Mouse (Mus musculus) neural tube, embryonic 13.5 days (tissue): ENCODE results near the gene Celsr2. TPM values are rescaled to one million over a fixed set of nuclear protein-coding genes. Genes with fewer than 3 reads are reported as not detected.

Experiments used
- ATAC-seq: fragments of 200-750 bp; cut with Nextera tagmentation; 2 replicates; pipeline ENCODE4 v1.8.0; 2017; ENCODE audit warnings: low read depth, mild to moderate bottlenecking, moderate TSS enrichment, moderate library complexity
- H3K27ac ChIP-seq: fragments of 300-500 bp; sonication (generic); replicated peaks from 2 replicates; pipeline ENCODE4 v1.5.1; 2015; ENCODE audit warnings: moderate library complexity, mild to moderate bottlenecking, inconsistent platforms
- H3K27me3 ChIP-seq: fragments of 300-500 bp; sonication (generic); 2 replicates; pipeline ENCODE4 v1.6.1; 2015; ENCODE audit warnings: mild to moderate bottlenecking, inconsistent platforms
- H3K36me3 ChIP-seq: fragments of 300-500 bp; sonication (generic); 2 replicates; pipeline ENCODE4 v1.6.1; 2015; ENCODE audit warnings: mild to moderate bottlenecking, inconsistent platforms
- H3K4me1 ChIP-seq: fragments of 300-500 bp; sonication (generic); replicated peaks from 2 replicates; pipeline ENCODE4 v1.6.1; 2015; ENCODE audit warnings: inconsistent platforms
- H3K4me2 ChIP-seq: fragments of 300-500 bp; sonication (generic); 2 replicates; pipeline ENCODE4 v1.6.1; 2015; ENCODE audit warnings: inconsistent platforms, mild to moderate bottlenecking, moderate library complexity
- H3K4me3 ChIP-seq: fragments of 300-500 bp; sonication (generic); 2 replicates; pipeline ENCODE4 v1.5.1; 2015; ENCODE audit warnings: mild to moderate bottlenecking, inconsistent platforms
- H3K9ac ChIP-seq: fragments of 300-500 bp; sonication (generic); 2 replicates; pipeline ENCODE4 v1.6.1; 2015; ENCODE audit warnings: moderate library complexity, mild to moderate bottlenecking, inconsistent platforms
- H3K9me3 ChIP-seq: fragments of 300-500 bp; sonication (generic); 2 replicates; pipeline ENCODE4 v1.6.1; 2016; ENCODE audit warnings: inconsistent platforms
- WGBS: fragments of 180-500 bp; shearing (Covaris S2); methylation state at CpG from one replicate; pipeline ENCODE4 v1.1.7; 2015; 5-methylcytosine and 5-hydroxymethylcytosine counted together
- polyA plus RNA-seq: library from polyadenylated mRNA; unstranded; fragments of >200 nt; fragmentation: Nextera tagmentation; extraction: Ambion mirVana; gene quantifications from 2 replicates; pipeline ENCODE4 v1.2.1, GENCODE M21; 2015

The Celsr2 gene
- polyA plus RNA-seq, 1 experiment from 2014 or later: 37.6 TPM

DNA sequence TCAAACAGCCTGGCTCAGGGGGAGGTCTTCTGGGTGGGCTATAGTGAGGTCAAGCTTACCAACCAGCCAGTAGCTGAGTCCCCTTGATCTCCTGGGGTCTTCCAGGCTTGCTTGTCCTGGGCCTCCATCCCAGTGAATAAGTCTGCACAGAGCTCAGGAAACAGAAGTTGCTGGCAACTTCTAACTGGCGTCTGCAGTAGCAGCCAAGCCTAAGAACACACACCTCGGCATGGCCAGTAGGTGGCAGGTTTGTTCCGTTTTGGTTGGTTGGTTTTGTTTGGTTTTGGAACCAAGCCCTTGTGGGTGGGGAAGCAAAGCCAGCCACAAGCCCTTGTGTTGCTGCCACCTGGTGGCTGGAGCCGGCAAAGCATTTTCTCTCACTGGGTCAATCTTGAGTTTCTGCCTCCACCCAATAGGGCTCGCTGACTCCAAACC lies 26.2 kb downstream of the Celsr2 start:
- ATAC-seq: peak; percentile 76

DNA sequence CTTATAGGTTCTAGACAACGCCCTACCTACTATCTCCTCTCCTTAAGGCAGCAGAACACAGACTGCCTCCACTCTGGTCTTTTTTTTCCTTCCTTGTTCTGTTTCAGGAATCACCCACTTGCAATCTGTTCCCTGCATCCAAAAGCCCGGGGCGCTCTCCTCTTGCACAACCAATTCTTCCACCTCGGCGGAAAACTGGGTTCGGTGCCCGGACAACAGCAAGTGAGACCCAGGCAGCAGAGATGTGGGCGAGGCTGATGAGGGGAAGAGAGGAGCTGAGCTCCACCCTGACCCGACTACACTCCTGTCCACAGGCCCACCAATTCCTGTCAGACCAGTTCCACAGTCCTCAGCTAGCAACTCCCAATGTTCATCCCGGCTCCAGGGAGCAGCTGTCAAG lies 29.2 kb downstream of the Celsr2 start:
- Histone ChIP-seq H3K4me1 (peaks cover 46% of the 10 kb centered on the region), H3K36me3 (peaks cover 2% of the 10 kb centered on the region; the same call in 1 of the 2 replicates), H3K27me3 (no peaks in the 10 kb centered on the region), H3K4me2 (no peak overlapping the region), H3K9me3 (no peaks in the 10 kb centered on the region), H3K27ac (no peak overlapping the region), H3K4me3 (no peak overlapping the region), H3K9ac (no peak overlapping the region)
- 92% methylated on average over 10 of the region's 10 CpGs for WGBS
- ATAC-seq: no peak

More for the DNA sequence above, 26.2 kb downstream of the Celsr2 start:
- H3K4me1 ChIP-seq: peaks cover 23% of the 10 kb centered on the region
- no peaks in the 10 kb centered on the region for H3K27me3 ChIP-seq
- H3K9me3 ChIP-seq: no peaks in the 10 kb centered on the region
- H3K36me3 ChIP-seq: peaks cover 31% of the 10 kb centered on the region
- no peak overlapping the region for H3K4me2 ChIP-seq
- H3K9ac ChIP-seq: 0 out of 2 replicates have a peak overlapping the region, but pooled peaks have one; percentile 13
- WGBS: 2% methylated on average over 5 of the region's 5 CpGs
- H3K4me3 ChIP-seq: no peak overlapping the region
- 0 out of 2 replicates have a peak overlapping the region, but pooled peaks have one; percentile 38 for H3K27ac ChIP-seq

DNA sequence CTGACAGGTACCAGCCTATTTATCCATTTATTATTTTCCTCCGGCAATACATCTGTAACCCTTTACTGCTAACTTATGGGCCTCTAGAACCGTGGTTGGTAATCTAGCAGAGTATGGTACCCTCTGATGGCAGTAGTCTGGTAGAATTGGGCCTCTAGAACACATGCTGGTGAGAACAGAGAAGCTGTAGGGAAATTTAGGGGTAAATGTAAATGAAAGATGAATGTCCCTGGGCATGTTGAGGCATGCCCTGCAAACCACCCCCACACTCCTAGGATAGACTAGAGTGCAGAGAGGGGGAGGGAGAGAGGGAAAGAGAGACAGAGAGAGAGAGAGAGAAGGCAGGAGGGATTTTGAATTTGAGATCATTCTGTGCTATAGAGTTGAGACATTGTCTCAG lies 30.9 kb downstream of the Celsr2 start:
- Histone ChIP-seq H3K27me3 (no peaks in the 10 kb centered on the region), H3K4me2 (peak overlapping the region; percentile 66), H3K4me3 (peak overlapping the region; percentile 65), H3K36me3 (no peaks in the 10 kb centered on the region), H3K27ac (no peak overlapping the region), H3K9me3 (no peaks in the 10 kb centered on the region), H3K9ac (0 out of 2 replicates have a peak overlapping the region, but pooled peaks have one; percentile 66), H3K4me1 (peaks cover 50% of the 10 kb centered on the region)
- 38% methylated on average over 2 of the region's 2 CpGs for WGBS
- ATAC-seq: no peak

DNA sequence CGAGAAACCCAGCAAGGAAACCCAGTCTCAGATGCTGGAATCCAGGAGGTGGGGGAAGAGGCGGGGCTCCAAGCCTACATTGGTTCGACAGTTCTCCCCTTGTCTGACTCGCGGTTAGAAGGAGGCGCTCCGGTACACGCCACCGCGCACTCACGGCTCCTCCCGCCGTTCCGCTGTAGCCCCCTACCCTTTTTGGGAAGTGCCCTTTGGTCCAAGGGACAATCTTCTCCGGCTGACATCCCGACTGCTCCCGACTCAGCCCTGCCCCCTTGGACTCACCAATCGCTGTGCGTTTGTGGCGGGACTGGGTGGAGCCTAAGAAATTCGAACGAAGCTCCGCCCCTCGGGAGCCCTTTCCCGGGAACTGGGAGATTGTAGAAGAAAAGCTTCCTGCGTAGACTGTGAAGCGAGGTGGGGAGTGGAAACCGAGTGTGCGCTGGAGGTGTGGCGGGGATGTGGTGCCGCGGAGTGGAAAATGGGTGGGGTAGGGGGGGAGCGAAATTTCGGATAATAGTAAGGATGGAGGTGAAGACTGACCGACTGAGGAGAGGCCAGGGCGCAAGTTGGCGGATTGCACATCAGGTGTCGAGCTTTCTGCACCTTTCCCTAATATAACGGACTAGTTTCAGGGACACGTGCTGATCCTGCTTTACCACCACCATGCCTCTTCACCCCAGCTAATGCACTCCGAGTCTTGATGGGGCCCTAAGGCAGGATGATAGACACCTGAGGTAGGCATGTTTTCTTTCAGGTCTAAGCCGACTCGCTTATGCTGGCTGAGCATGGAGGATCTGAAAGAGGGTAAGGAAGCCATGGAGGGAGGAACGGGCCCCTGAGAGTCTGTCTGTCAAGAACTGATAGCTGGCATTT lies 31.6 kb downstream of the Celsr2 start, which contains the start of gene Psrc1:
Gene Psrc1, plus strand, starts transcription at position 355 of the 870 bp plus-strand sequence.
- Histone ChIP-seq H3K4me2 (peak within 1 kb of the TSS; percentile 66), H3K36me3 (no peaks in the 10 kb centered on the region), H3K4me3 (peak within 1 kb of the TSS; percentile 65), H3K27me3 (no peaks in the 10 kb centered on the region), H3K9me3 (no peaks in the 10 kb centered on the region), H3K9ac (peak within 1 kb of the TSS; percentile 66), H3K4me1 (peaks cover 45% of the 10 kb centered on the region), H3K27ac (0 out of 2 replicates have a peak within 1 kb of the TSS, but pooled peaks have one; percentile 42)
- WGBS: under 1% methylated on average over 44 of the region's 44 CpGs
- peak; percentile 91 for ATAC-seq

DNA sequence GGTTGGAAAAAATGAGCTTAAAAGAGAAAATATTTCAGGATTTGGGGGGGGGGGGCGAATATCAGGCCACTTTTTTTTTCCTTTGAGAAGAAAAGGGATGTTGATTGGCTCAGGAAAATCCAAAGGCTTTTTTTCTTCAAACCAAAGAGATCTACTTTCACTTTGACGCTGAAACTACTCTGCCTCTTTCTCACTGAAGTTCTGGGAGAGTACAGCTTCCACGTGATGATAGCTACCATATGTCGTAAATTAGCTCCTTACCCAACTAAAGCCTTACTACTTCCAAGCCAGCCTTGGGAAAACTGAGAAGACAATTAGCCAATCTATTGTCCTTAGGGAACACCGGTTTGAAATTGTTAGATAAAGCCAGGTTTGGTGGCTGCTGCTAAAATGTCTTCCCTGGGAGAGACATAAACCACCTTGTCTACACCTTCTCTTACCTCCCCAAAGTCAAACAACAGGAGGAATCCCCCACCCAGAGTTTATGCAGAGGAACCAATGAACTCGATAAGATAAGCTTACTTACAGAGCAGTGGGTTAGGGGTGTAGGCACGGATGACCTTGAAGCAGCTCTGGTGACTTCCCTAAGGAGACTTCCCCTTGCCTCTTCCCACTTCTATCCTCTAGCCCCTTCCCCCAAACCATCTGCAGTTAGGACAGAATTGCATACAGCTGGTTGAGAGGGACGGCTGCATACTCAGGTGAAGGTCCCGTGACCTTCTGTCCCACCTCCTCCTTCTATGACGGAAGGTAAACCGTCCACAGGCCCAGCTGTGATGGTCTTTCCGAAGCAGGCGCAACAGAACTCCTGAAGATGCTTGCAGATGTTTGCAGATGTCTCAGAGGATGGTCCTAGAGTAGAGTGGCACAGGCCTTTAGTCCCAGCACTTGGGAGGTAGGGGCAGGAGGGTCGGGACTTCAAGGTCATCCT lies 33.1 kb downstream of the Celsr2 start:
- H3K4me3 ChIP-seq: no peak overlapping the region
- H3K27me3 ChIP-seq: no peaks in the 10 kb centered on the region
- no peak overlapping the region for H3K9ac ChIP-seq
- H3K4me2 ChIP-seq: peak overlapping the region; percentile 66
- no peak for ATAC-seq
- WGBS: 75% methylated on average over 14 of the region's 14 CpGs
- H3K9me3 ChIP-seq: no peaks in the 10 kb centered on the region
- H3K36me3 ChIP-seq: no peaks in the 10 kb centered on the region
- no peak overlapping the region for H3K27ac ChIP-seq
- peaks cover 42% of the 10 kb centered on the region for H3K4me1 ChIP-seq

DNA sequence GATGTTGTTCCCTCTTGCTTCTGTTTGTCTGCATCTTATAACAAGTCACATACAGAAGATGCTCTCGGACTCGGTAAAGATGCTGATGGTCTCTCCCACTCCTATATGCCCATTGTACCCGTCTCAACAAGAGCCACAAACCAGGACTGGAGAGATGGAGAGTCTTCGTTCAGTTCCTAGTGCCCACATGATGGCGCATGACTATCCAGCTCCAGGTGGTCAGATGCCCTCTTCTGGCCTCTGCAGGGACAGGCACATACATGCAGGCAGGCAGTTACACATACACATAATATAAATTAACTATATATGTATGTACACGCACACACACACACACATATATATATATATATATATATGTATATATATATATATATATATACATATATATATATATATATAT lies 34.7 kb downstream of the Celsr2 start:
- 77% methylated on average over 6 of the region's 6 CpGs for WGBS
- Histone ChIP-seq H3K4me1 (peaks cover 42% of the 10 kb centered on the region), H3K4me2 (no peak overlapping the region), H3K27me3 (no peaks in the 10 kb centered on the region), H3K27ac (no peak overlapping the region), H3K9me3 (no peaks in the 10 kb centered on the region), H3K36me3 (no peaks in the 10 kb centered on the region), H3K9ac (no peak overlapping the region), H3K4me3 (no peak overlapping the region)
- no peak for ATAC-seq

DNA sequence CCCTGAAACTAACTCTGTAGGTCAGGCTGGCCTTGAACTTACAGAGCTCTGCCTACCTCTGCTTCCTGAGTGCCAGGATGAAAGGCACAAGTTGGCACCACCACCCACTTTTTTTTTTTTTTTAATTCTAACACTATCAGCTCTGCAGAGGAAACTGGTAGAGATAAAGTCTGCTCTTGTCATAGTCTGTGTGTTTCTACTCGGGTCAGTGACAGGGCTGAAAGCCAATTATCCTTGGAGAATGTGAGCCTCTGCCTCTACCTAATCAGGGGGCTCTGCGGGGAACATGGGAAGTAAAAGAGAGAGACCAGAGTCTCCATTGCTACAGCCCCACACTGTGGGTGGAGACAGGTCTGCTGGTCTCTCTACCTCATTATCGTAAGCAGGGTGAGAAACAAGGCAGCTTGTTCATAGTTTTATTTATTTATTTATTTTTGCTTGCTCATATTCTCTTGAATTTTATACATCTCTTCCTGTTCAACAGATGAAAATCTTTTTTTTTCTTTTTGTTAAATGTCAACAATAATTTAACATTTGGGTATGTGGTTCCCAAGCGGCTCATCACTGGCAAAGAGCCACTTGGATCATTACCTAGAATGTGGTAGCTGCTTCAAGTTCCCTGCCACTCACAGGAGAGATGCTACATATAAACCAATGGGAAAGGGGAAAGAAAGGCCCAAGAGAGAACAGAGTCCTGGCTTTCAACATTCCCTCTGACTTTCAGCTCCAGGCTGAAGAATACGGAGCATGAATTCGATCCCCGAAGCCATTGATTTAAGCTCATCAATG lies 36.3 kb downstream of the Celsr2 start:
- Histone ChIP-seq H3K27ac (no peak overlapping the region), H3K4me3 (no peak overlapping the region), H3K9me3 (no peaks in the 10 kb centered on the region), H3K4me1 (peaks cover 30% of the 10 kb centered on the region), H3K36me3 (no peaks in the 10 kb centered on the region), H3K4me2 (no peak overlapping the region), H3K27me3 (no peaks in the 10 kb centered on the region), H3K9ac (no peak overlapping the region)
- 75% methylated on average over 7 of the region's 7 CpGs for WGBS
- ATAC-seq: no peak

DNA sequence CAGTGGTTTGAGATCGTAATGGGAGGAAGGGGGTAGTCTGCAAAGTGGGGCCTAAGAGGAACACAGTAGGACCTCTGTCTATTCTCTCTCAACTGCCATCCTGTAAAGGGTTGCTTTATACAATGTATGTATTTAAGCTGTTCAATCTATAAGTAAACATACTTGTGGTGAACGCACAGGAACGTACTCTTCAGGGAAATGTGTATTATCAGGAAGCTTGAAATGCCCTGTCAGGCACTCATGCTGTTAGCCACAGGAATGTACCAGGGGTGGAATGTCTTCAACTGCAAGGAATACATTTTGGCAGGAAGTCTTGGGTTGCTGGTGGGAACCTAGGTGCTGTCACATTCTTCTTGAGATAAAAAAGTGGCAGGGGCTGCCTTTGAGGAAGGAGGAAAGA lies 42.7 kb downstream of the Celsr2 start:
- 82% methylated on average over 3 of the region's 3 CpGs for whole genome bisulfite sequencing
- Histone ChIP-seq H3K4me1 (no peaks in the 10 kb centered on the region), H3K4me2 (no peak overlapping the region), H3K9me3 (no peaks in the 10 kb centered on the region), H3K36me3 (no peaks in the 10 kb centered on the region), H3K4me3 (no peak overlapping the region), H3K9ac (no peak overlapping the region), H3K27ac (no peak overlapping the region), H3K27me3 (no peaks in the 10 kb centered on the region)
- ATAC-seq: no peak

DNA sequence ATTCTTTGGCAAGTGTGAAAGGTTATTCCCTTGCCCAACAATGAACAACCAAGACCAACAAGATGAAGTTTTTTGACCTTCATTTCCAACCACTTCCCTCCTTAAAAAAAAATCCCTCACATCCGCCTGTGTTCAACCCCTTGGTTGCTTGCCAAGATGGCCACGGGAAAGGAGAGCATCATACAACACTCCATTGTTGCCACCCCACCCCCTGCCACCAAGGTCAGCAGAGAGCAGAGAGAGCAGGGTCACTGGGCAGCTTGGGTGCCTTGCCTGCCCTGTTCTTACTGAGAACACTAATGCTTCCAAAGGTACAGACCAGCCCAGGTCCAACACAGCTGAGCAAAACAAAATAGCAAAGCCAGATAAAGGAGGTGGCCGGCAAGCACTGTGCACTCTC lies 43.1 kb downstream of the Celsr2 start:
- no peak overlapping the region for H3K27ac ChIP-seq
- no peaks in the 10 kb centered on the region for H3K27me3 ChIP-seq
- H3K4me2 ChIP-seq: no peak overlapping the region
- no peak overlapping the region for H3K9ac ChIP-seq
- H3K36me3 ChIP-seq: no peaks in the 10 kb centered on the region
- WGBS: 65% methylated on average over 3 of the region's 3 CpGs
- no peaks in the 10 kb centered on the region for H3K4me1 ChIP-seq
- no peaks in the 10 kb centered on the region for H3K9me3 ChIP-seq
- no peak for ATAC-seq
- no peak overlapping the region for H3K4me3 ChIP-seq

DNA sequence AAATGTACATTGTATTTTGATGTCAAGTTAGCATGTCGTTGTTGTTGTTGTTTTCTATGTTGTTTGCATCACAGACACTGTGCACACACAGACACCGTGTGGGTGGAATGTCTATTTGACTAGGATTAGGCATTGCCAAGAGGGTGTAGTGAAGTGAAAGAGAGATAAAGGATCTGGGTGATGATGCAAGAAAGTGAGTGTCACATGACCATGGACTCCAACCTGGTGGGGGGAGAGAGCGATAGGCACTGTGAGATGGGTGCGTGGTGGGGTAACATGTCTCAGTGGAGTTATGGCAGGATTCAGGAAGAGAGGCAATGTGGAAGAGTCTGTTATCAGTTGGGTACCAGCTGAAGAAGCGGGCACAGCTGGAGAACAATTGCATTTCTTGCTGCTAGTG lies 46.6 kb downstream of the Celsr2 start:
- WGBS: 85% methylated on average over 5 of the region's 5 CpGs

DNA sequence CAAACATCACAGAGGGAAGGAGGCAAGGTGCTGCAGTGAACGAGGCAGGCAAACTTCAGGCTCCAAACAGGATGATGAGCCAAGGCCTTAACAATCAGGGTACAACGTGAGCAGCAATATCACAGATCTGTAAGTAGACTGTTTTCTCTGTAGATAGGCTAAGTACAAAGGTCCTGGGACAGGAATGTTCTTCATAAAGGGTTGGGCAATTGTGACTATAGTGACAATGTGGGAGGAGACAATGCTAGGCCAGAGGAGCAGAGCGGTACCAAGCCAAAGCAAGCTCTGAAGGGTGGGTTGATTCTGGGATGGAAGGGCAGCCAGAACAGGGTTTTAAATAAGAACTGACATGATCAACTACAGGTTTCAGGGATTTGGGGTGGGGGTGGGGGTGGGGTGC lies 47.5 kb downstream of the Celsr2 start:
- H3K9me3 ChIP-seq: no peaks in the 10 kb centered on the region
- H3K36me3 ChIP-seq: no peaks in the 10 kb centered on the region
- peak overlapping the region; percentile 33 for H3K4me2 ChIP-seq

More for the DNA sequence above, 46.6 kb downstream of the Celsr2 start:
- H3K4me2 ChIP-seq: no peak overlapping the region
- H3K4me3 ChIP-seq: no peak overlapping the region
- H3K36me3 ChIP-seq: no peaks in the 10 kb centered on the region
- H3K9me3 ChIP-seq: no peaks in the 10 kb centered on the region
- H3K4me1 ChIP-seq: peaks cover 11% of the 10 kb centered on the region; the same call in 1 of the 2 replicates
- no peaks in the 10 kb centered on the region for H3K27me3 ChIP-seq
- no peak overlapping the region for H3K9ac ChIP-seq
- ATAC-seq: no peak
- no peak overlapping the region for H3K27ac ChIP-seq

More for the DNA sequence above, 47.5 kb downstream of the Celsr2 start:
- ATAC-seq: no peak
- no peaks in the 10 kb centered on the region for H3K27me3 ChIP-seq
- no peak overlapping the region for H3K27ac ChIP-seq
- peaks cover 14% of the 10 kb centered on the region; the same call in 1 of the 2 replicates for H3K4me1 ChIP-seq
- WGBS: 83% methylated on average over 3 of the region's 3 CpGs
- no peak overlapping the region for H3K9ac ChIP-seq
- H3K4me3 ChIP-seq: no peak overlapping the region
